Mouse (Mus musculus): Measurements from ENCODE around the gene Rbp4.

Gene Rbp4

GRCm38 (mm10) chr19:38089358-38089757, 35.7 kb downstream of the Rbp4 start:
- no peak for DNase-seq

DNA sequence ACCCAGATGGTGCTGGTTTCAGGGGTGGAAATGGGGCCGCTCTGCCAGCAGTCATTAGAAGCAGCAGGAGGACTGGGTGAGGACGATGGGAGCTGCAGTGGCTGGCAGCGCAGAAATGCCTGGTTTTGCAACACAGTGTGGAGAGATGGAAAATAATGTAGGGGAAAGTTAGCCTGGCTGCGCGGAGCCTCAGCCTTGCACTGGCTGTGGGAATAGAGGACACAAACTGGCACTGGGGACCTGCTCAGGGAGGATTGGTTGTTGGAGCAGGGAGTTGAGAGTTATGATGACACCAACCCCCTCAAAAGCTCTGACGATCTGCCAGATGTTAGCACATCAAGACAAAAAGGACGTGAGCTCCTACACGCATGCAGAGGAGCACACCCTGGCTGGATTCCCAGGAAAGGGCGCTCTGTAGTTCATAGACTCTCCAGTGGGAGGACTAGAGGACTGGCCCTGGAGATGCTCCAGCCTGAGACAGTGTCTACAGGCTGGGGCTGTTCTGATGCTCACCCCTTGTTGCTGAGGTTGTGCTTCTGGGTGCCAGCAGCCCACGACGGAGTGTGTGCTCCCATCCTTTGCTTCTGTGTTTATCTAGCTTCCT, 38.0 kb downstream of the Rbp4 start:
- no peak for DNase-seq

DNA sequence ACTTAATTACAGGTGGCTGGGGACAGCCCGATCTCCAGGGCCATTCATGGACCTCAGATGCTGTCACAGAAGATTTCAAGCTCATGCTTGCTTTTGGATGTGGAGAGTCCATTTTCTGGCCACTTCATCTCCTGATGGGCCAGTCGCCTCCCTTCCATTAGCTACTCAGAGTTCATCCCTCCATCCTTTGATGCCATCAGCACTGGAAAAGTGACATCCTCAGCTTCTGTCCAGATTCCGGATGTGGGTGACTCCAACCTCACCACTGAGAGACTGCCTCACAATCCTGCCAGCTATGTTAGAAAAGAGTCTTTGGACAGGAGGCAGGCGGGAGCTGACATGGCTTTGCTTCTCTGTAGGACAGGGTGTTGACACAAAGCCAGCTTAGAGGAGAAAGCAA, 39.2 kb downstream of the Rbp4 start:
- no peak for DNase-seq

DNA sequence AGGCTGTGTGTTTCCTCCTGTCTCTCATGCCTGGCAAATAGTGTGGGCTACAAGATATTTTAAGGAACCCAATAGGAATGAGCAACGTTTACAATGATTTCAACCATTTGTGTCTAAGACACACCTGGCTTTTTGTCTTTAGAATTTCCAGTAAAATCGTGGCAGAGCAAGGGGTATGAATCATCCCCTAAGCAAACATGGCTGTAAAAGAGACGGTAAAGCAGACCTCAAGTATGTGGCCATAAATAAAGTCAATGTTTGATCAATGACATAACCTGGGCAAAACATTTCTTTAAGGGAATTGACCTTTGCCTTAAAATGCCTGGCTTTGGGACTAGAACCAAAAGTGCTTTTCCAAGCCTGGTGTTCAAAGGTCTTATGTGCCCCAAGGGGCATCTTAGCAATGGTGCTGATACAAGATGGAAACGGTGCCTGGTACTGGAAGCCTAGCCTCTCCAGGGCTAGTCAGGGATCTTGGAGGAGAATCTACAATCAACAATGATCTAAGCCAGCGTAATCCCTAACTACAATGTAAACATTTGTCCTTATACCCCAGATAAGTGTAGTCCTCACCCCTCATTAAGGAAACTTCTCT, 42.1 kb downstream of the Rbp4 start:
- DNase-seq: no peak

DNA sequence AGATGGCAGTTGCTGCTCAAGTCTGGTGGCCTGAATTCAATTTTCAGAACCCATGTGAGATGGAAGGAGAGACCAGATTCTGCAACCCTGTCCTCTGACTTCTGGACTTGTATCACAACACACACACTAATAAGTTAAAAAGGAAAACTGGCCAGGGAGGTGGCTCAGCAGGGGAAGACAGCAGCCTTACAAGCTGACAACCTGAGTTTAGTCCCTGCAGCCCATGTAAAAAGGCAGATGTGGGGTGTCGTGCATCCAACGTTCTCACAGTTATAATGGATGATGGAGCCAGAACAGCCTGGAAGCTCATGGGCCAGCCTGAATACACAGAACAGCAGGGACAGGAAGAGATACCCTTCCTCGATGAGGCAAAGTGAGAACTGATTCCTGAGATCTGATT, 43.7 kb downstream of the Rbp4 start:
- no peak for DNase-seq

DNA sequence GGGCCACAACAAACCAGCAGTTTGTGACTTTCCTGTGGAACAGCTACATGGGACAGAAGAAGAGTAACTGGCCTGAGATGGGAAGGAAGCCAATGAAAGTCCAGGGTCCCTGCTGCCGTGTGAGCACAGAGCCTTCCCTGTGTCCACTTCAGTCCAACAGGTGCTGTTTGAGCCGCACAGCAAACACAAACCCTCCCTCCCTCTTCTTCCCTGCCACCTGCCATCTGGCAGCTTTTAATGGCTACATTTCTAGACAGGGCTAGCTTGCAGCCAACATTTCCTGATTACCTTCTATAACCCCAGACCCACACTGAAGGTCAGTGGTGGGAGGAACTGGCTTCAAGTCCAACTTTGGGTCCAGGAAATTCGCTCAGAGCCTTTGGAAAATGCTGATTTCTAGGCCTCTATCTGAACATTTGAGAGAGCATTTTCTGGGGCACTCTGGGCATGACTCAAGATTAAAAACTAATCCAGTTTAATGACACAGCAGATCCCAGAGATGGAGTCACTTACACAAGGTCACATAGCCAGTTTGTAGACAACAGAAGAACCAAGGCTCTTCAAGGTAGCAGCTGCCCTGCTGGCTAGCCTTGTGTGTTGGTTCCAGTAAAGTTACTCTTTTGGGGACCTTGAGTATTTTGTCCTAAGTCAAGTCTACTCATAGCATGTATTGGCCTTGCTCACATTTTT, 47.1 kb downstream of the Rbp4 start:
- no peak for DNase-seq

DNA sequence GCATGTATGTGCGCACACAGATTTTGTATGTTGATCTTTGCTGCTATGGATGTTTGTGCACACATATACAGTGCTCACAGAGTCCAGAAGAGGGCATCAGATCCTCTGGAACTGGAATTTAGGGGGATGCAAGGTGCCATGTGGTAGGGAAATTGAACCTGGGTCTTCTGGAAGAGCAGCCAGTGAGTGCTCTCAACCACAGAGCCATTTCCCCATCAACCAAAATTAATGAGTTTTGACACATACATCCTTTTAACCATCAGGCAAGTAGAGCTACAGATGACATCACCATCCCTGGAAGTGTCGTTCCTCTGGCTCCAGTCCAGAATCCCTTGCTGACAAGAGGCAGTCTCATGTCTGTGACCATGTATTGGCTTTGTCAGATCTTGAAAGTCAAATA, 48.8 kb downstream of the Rbp4 start:
- no peak for DNase-seq

GRCm38 (mm10) chr19:38075051-38075450, 50.0 kb downstream of the Rbp4 start:
- DNase-seq: no peak

GRCm38 (mm10) chr19:38073226-38073625, 51.9 kb downstream of the Rbp4 start:
- DNase-seq: no peak

All from cerebellum, adult 11 months (tissue).